Mouse (Mus musculus): ENCODE measurements at regions not wholly inside any gene's neighbourhood (a gene's known extent, or its start where the extent isn't known, plus 50 kb on each side); places are given as distances from the start of the nearest gene placed in this dataset.

DNA sequence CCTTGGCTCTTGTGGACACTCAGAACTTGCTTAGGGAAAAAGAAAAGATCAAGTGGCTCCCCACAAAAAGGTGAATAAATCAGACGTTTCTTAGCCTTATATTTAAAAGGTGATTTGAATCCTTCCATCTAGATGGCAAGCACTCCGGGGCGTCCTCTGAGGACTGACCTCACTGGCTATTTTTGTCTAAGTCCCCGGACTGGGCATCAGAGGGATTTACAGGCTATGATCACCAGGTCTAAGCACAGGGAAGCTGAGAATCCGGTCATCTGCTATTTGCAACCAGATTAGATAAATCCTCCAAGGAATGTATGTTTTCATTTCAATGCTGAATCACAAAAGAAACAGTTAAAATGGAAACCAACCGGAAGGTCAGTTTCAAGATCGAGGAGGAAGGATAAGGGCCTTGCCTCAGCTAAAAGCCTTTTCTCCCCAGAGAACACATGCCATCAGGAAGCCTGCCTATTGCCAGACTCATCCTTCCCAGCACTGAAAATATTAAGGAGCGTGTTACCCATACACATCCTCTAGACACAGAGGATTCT is 342.1 kb downstream of the Lpin1 start:
- TF ChIP-seq CTCF (IDR thresholded peaks at IDR 0.05; ENCODE audit: control insufficient read depth, insufficient read depth, insufficient replicate concordance, low read depth, low read length) (no peak), POLR2A (IDR thresholded peaks at IDR 0.05; ENCODE audit: control insufficient read depth, low read depth, low read length) (no peak)
